Mouse (Mus musculus) olfactory bulb, adult 2 months (tissue): Measurements from ENCODE around the gene Creb3l1.

Experiments used
- CTCF ChIP-seq: fragments of 200-500 bp; IDR thresholded peaks from 2 replicates; pipeline ENCODE4 v1.5.1; 2012; ENCODE audit warnings: low read depth, mild to moderate bottlenecking, low read length, moderate library complexity; ENCODE audit not compliant: insufficient read depth
- POLR2A ChIP-seq: fragments of 200-500 bp; IDR thresholded peaks from 2 replicates; pipeline ENCODE4 v1.6.1; 2012; ENCODE audit warnings: mild to moderate bottlenecking, low read depth, low read length, moderate library complexity; ENCODE audit not compliant: insufficient read depth

DNA sequence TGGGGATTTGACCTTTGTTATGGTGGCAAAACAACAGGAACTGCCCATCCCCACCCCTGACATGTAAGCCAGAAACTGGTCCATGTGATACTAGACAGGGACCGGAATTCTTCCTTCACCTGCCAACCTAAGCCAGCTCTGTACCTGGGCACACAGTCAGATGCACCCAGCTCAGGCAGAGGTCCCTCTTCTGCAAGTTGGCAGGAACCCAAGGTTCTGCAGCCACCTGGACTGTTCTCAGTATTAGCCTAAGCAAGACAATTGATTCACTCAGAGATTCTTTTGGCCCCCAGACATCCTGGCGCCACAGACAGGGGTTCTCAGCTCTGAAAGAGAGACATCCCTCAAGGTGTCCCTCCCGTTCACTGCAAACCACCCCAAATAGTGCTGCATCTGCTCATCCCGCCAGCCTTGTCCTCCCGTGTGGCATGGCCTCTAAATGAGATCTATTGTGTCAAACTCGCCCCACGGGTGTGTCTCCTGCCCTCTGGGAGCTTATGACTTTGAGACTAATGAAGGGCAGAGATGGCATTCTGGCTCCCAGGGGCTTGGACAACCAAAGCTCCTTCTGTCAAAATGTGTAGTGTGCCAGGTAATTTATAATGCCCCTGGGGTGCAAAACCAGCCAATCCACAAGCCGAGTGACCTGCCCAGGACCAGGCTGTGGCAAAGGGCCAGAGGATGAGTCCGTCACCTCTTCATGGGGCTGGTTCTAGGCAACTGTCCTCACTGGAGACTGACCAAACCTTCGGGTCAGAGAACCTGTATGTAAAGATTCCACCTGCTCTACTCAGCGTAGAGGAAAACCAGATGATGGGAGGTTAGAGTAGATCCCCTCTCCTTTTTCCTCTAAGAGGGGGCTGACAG, 64.5 kb downstream of the Creb3l1 start:
- TF ChIP-seq CTCF (no peak), POLR2A (no peak)
